Mouse (Mus musculus): ENCODE measurements at regions not wholly inside any gene's neighbourhood (a gene's known extent, or its start where the extent isn't known, plus 50 kb on each side); places are given as distances from the start of the nearest gene placed in this dataset.

- TF ChIP-seq CTCF (IDR thresholded peaks at IDR 0.05) (no peak), POLR2A (IDR thresholded peaks at IDR 0.05; ENCODE audit: insufficient read depth, low read depth, low read length) (no peak), EP300 (IDR thresholded peaks at IDR 0.05; ENCODE audit: insufficient read depth, low read depth, low read length) (no peak)
Measured at GRCm38 (mm10) chr12:97529556-97529955, 729.7 kb downstream of the Galc start.
